Mouse (Mus musculus): ENCODE measurements at regions not wholly inside any gene's neighbourhood (a gene's known extent, or its start where the extent isn't known, plus 50 kb on each side); places are given as distances from the start of the nearest gene placed in this dataset.

- no peak for TF ChIP-seq POLR2A (IDR thresholded peaks at IDR 0.05; ENCODE audit: insufficient read depth, low read length)
- TF ChIP-seq CTCF (IDR thresholded peaks at IDR 0.05; ENCODE audit: low read depth, low read length) = no peak
- no peak for TF ChIP-seq EP300 (IDR thresholded peaks at IDR 0.05; ENCODE audit: insufficient read depth, low read depth, low read length)
These were observed 1098.7 kb upstream of the Gm7489 start for GRCm38 (mm10) chr15:52785976-52786375.

Measured in ES-Bruce4 (cell line).